Mouse (Mus musculus): ENCODE data around the gene Rasal3. TPM values are rescaled to one million over a fixed set of nuclear protein-coding genes. Genes with fewer than 3 reads are reported as not detected.

Rasal3 gene
- polyA plus RNA-seq, 1 experiment from 2014 or later, result 1.5 TPM

GRCm38 (mm10) chr17:32383661-32384060 lies 19.7 kb downstream of the Rasal3 start:
- Histone ChIP-seq H3K4me3 (ENCODE audit: low read depth, low read length) (no peak overlapping the region), H3K27me3 (ENCODE audit: control insufficient read depth, insufficient read depth, low read length) (no peaks in the 10 kb centered on the region), H3K4me2 (replicated peaks; ENCODE audit: low read depth, low read length) (no peak overlapping the region), H3K9ac (replicated peaks; ENCODE audit: low read depth, low read length) (no peak overlapping the region), H3K4me1 (ENCODE audit: control insufficient read depth, insufficient read depth, low read length) (no peaks in the 10 kb centered on the region), H3K27ac (ENCODE audit: low read length) (no peak overlapping the region), H3K9me3 (ENCODE audit: control insufficient read depth, low read depth, low read length) (no peaks in the 10 kb centered on the region), H3K36me3 (ENCODE audit: control insufficient read depth, insufficient read depth, low read length) (peaks cover 18% of the 10 kb centered on the region; the same call in 1 of the 2 replicates)
- ATAC-seq (ENCODE audit: insufficient number of reproducible peaks, insufficient read depth, low FRiP score, low read depth), result no peak
- 94% methylated on average over 5 of the region's 5 CpGs for WGBS

GRCm38 (mm10) chr17:32382576-32382975 lies 20.8 kb downstream of the Rasal3 start:
- H3K4me2 ChIP-seq (replicated peaks; ENCODE audit: low read depth, low read length), result no peak overlapping the region
- ATAC-seq (ENCODE audit: insufficient number of reproducible peaks, insufficient read depth, low FRiP score, low read depth), result no peak
- no peaks in the 10 kb centered on the region for H3K9me3 ChIP-seq (ENCODE audit: control insufficient read depth, low read depth, low read length)
- peaks cover 25% of the 10 kb centered on the region for H3K36me3 ChIP-seq (ENCODE audit: control insufficient read depth, insufficient read depth, low read length)
- no peak overlapping the region for H3K27ac ChIP-seq (ENCODE audit: low read length)
- no peaks in the 10 kb centered on the region for H3K4me1 ChIP-seq (ENCODE audit: control insufficient read depth, insufficient read depth, low read length)
- H3K27me3 ChIP-seq (ENCODE audit: control insufficient read depth, insufficient read depth, low read length), result no peaks in the 10 kb centered on the region
- no peak overlapping the region for H3K4me3 ChIP-seq (ENCODE audit: low read depth, low read length)
- no peak overlapping the region for H3K9ac ChIP-seq (replicated peaks; ENCODE audit: low read depth, low read length)
- WGBS, result 93% methylated on average over 7 of the region's 7 CpGs

GRCm38 (mm10) chr17:32378786-32379185 lies 24.6 kb downstream of the Rasal3 start:
- Histone ChIP-seq H3K9ac (replicated peaks; ENCODE audit: low read depth, low read length) (no peak overlapping the region), H3K4me2 (replicated peaks; ENCODE audit: low read depth, low read length) (no peak overlapping the region), H3K4me3 (ENCODE audit: low read depth, low read length) (no peak overlapping the region), H3K9me3 (ENCODE audit: control insufficient read depth, low read depth, low read length) (no peaks in the 10 kb centered on the region), H3K4me1 (ENCODE audit: control insufficient read depth, insufficient read depth, low read length) (no peaks in the 10 kb centered on the region), H3K27ac (ENCODE audit: low read length) (no peak overlapping the region), H3K36me3 (ENCODE audit: control insufficient read depth, insufficient read depth, low read length) (peaks cover 28% of the 10 kb centered on the region), H3K27me3 (ENCODE audit: control insufficient read depth, insufficient read depth, low read length) (no peaks in the 10 kb centered on the region)
- WGBS, result 64% methylated on average over 2 of the region's 2 CpGs
- no peak for ATAC-seq (ENCODE audit: insufficient number of reproducible peaks, insufficient read depth, low FRiP score, low read depth)

- Histone ChIP-seq H3K9ac (replicated peaks; ENCODE audit: low read depth, low read length) (no peak overlapping the region), H3K27ac (ENCODE audit: low read length) (no peak overlapping the region), H3K4me1 (ENCODE audit: control insufficient read depth, insufficient read depth, low read length) (no peaks in the 10 kb centered on the region), H3K9me3 (ENCODE audit: control insufficient read depth, low read depth, low read length) (no peaks in the 10 kb centered on the region), H3K27me3 (ENCODE audit: control insufficient read depth, insufficient read depth, low read length) (no peaks in the 10 kb centered on the region), H3K36me3 (ENCODE audit: control insufficient read depth, insufficient read depth, low read length) (peaks cover 22% of the 10 kb centered on the region), H3K4me2 (replicated peaks; ENCODE audit: low read depth, low read length) (no peak overlapping the region), H3K4me3 (ENCODE audit: low read depth, low read length) (no peak overlapping the region)
- no peak for ATAC-seq (ENCODE audit: insufficient number of reproducible peaks, insufficient read depth, low FRiP score, low read depth)
- WGBS, result 76% methylated on average over 9 of the region's 9 CpGs
Observed at GRCm38 (mm10) chr17:32377137-32377536, 26.2 kb downstream of the Rasal3 start.

- H3K27me3 ChIP-seq (ENCODE audit: control insufficient read depth, insufficient read depth, low read length), result no peaks in the 10 kb centered on the region
- no peaks in the 10 kb centered on the region for H3K4me1 ChIP-seq (ENCODE audit: control insufficient read depth, insufficient read depth, low read length)
- no peak overlapping the region for H3K9ac ChIP-seq (replicated peaks; ENCODE audit: low read depth, low read length)
- H3K9me3 ChIP-seq (ENCODE audit: control insufficient read depth, low read depth, low read length), result no peaks in the 10 kb centered on the region
- H3K36me3 ChIP-seq (ENCODE audit: control insufficient read depth, insufficient read depth, low read length), result peaks cover 22% of the 10 kb centered on the region
- no peak overlapping the region for H3K4me2 ChIP-seq (replicated peaks; ENCODE audit: low read depth, low read length)
- ATAC-seq (ENCODE audit: insufficient number of reproducible peaks, insufficient read depth, low FRiP score, low read depth), result no peak
- WGBS, result 89% methylated on average over 15 of the region's 15 CpGs
- H3K27ac ChIP-seq (ENCODE audit: low read length), result no peak overlapping the region
- H3K4me3 ChIP-seq (ENCODE audit: low read depth, low read length), result no peak overlapping the region
Observed at GRCm38 (mm10) chr17:32376475-32376874, 26.9 kb downstream of the Rasal3 start.

GRCm38 (mm10) chr17:32368991-32369578 lies 34.3 kb downstream of the Rasal3 start:
- WGBS, result 11% methylated on average over 11 of the region's 17 CpGs
- ATAC-seq (ENCODE audit: insufficient number of reproducible peaks, insufficient read depth, low FRiP score, low read depth), result peak; percentile 82
- Histone ChIP-seq H3K4me2 (replicated peaks; ENCODE audit: low read depth, low read length) (peak overlapping the region; percentile 37), H3K4me3 (ENCODE audit: low read depth, low read length) (peak overlapping the region; percentile 21), H3K36me3 (ENCODE audit: control insufficient read depth, insufficient read depth, low read length) (no peaks in the 10 kb centered on the region), H3K27ac (ENCODE audit: low read length) (0 out of 2 replicates have a peak overlapping the region, but pooled peaks have one; percentile 45), H3K4me1 (ENCODE audit: control insufficient read depth, insufficient read depth, low read length) (peaks cover 7% of the 10 kb centered on the region), H3K9ac (replicated peaks; ENCODE audit: low read depth, low read length) (no peak overlapping the region), H3K27me3 (ENCODE audit: control insufficient read depth, insufficient read depth, low read length) (no peaks in the 10 kb centered on the region), H3K9me3 (ENCODE audit: control insufficient read depth, low read depth, low read length) (no peaks in the 10 kb centered on the region)

GRCm38 (mm10) chr17:32367706-32368105 lies 35.7 kb downstream of the Rasal3 start:
- Histone ChIP-seq H3K36me3 (ENCODE audit: control insufficient read depth, insufficient read depth, low read length) (no peaks in the 10 kb centered on the region; the same call in 1 of the 2 replicates), H3K4me3 (ENCODE audit: low read depth, low read length) (no peak overlapping the region), H3K27ac (ENCODE audit: low read length) (no peak overlapping the region), H3K4me2 (replicated peaks; ENCODE audit: low read depth, low read length) (no peak overlapping the region), H3K27me3 (ENCODE audit: control insufficient read depth, insufficient read depth, low read length) (no peaks in the 10 kb centered on the region), H3K9ac (replicated peaks; ENCODE audit: low read depth, low read length) (no peak overlapping the region), H3K4me1 (ENCODE audit: control insufficient read depth, insufficient read depth, low read length) (peaks cover 13% of the 10 kb centered on the region), H3K9me3 (ENCODE audit: control insufficient read depth, low read depth, low read length) (no peaks in the 10 kb centered on the region)
- no peak for ATAC-seq (ENCODE audit: insufficient number of reproducible peaks, insufficient read depth, low FRiP score, low read depth)
- 87% methylated on average over 11 of the region's 11 CpGs for WGBS

GRCm38 (mm10) chr17:32365296-32365695 lies 38.1 kb downstream of the Rasal3 start:
- no peaks in the 10 kb centered on the region for H3K27me3 ChIP-seq (ENCODE audit: control insufficient read depth, insufficient read depth, low read length)
- ATAC-seq (ENCODE audit: insufficient number of reproducible peaks, insufficient read depth, low FRiP score, low read depth), result no peak
- no peak overlapping the region; the same call in 1 of the 2 replicates for H3K27ac ChIP-seq (ENCODE audit: low read length)
- no peaks in the 10 kb centered on the region for H3K9me3 ChIP-seq (ENCODE audit: control insufficient read depth, low read depth, low read length)
- peaks cover 17% of the 10 kb centered on the region for H3K4me1 ChIP-seq (ENCODE audit: control insufficient read depth, insufficient read depth, low read length)
- WGBS, result 58% methylated on average over 1 of the region's 1 CpGs
- H3K9ac ChIP-seq (replicated peaks; ENCODE audit: low read depth, low read length), result no peak overlapping the region
- H3K4me2 ChIP-seq (replicated peaks; ENCODE audit: low read depth, low read length), result no peak overlapping the region
- no peak overlapping the region for H3K4me3 ChIP-seq (ENCODE audit: low read depth, low read length)
- peaks cover 18% of the 10 kb centered on the region for H3K36me3 ChIP-seq (ENCODE audit: control insufficient read depth, insufficient read depth, low read length)

- 53% methylated on average over 5 of the region's 5 CpGs for WGBS
Observed at GRCm38 (mm10) chr17:32364850-32365249, 38.5 kb downstream of the Rasal3 start.

More at GRCm38 (mm10) chr17:32364850-32365249, 38.5 kb downstream of the Rasal3 start:
- H3K27me3 ChIP-seq (ENCODE audit: control insufficient read depth, insufficient read depth, low read length), result no peaks in the 10 kb centered on the region
- peaks cover 17% of the 10 kb centered on the region for H3K4me1 ChIP-seq (ENCODE audit: control insufficient read depth, insufficient read depth, low read length)
- H3K9ac ChIP-seq (replicated peaks; ENCODE audit: low read depth, low read length), result 0 out of 2 replicates have a peak overlapping the region, but pooled peaks have one; percentile 14
- H3K36me3 ChIP-seq (ENCODE audit: control insufficient read depth, insufficient read depth, low read length), result peaks cover 22% of the 10 kb centered on the region
- ATAC-seq (ENCODE audit: insufficient number of reproducible peaks, insufficient read depth, low FRiP score, low read depth), result no peak
- peak overlapping the region; percentile 52; the same call in 1 of the 2 replicates for H3K27ac ChIP-seq (ENCODE audit: low read length)
- H3K9me3 ChIP-seq (ENCODE audit: control insufficient read depth, low read depth, low read length), result no peaks in the 10 kb centered on the region
- peak overlapping the region; percentile 49 for H3K4me2 ChIP-seq (replicated peaks; ENCODE audit: low read depth, low read length)
- H3K4me3 ChIP-seq (ENCODE audit: low read depth, low read length), result peak overlapping the region; percentile 95
